ENCODE assay signal across 7 mouse cellular contexts in genomic region chr9:121819073-121819770, GRCm38 (mm10). TPM values are rescaled to one million over a fixed set of nuclear protein-coding genes. Genes with fewer than 3 reads are reported as not detected.
DNase-seq lines count a peak whose midpoint lies in the region; ATAC-seq and TF ChIP-seq lines count a peak whose summit lies in the region.

No protein-coding gene starts in this region.

- no peak for TF ChIP-seq CTCF in lung, postnatal 0 days (IDR thresholded peaks at IDR 0.05)

- H3K9me3 ChIP-seq in lung, postnatal 0 days (ENCODE audit: low read length) = no peaks in the 10 kb centered on the region

- WGBS in lung, postnatal 0 days = 53% methylated on average over 9 of the region's 9 CpGs

- H3K27me3 ChIP-seq in lung, postnatal 0 days (replicated peaks; ENCODE audit: insufficient read depth, low read length) = no peaks in the 10 kb centered on the region

- peak; percentile 42 for DNase-seq in kidney, adult 18-20 months
- DNase-seq in kidney, postnatal 10 days = no peak
- peak; percentile 63 for DNase-seq in adrenal gland, adult 8-10 months
- peak; percentile 44 for DNase-seq in cerebellum, adult 8-10 months
- peak; percentile 33 for DNase-seq in lung, postnatal 0 days (ENCODE audit: low spot score)
- no peak for DNase-seq in testis, postnatal 10 days (ENCODE audit: low spot score)

- peaks cover 6% of the 10 kb centered on the region; the same call in 1 of the 2 replicates for H3K4me1 ChIP-seq in lung, postnatal 0 days (ENCODE audit: insufficient read depth, low read depth, low read length)

- H3K27ac ChIP-seq in lung, postnatal 0 days (ENCODE audit: low read length) = no peak overlapping the region

- H3K4me2 ChIP-seq in lung, postnatal 0 days (replicated peaks; ENCODE audit: low read depth, low read length) = no peak overlapping the region

- TF ChIP-seq EP300 in lung, postnatal 0 days (IDR thresholded peaks at IDR 0.05) = no peak

- no peak overlapping the region for H3K4me3 ChIP-seq in lung, postnatal 0 days (ENCODE audit: low read depth, low read length)

- H3K9ac ChIP-seq in lung, postnatal 0 days (replicated peaks; ENCODE audit: low read depth) = no peak overlapping the region

- no peaks in the 10 kb centered on the region for H3K36me3 ChIP-seq in lung, postnatal 0 days (ENCODE audit: insufficient read depth, low read length)

- ATAC-seq in lung, postnatal 0 days = peak; percentile 20; the same call in 1 of the 2 replicates
- no peak for ATAC-seq in megakaryocyte, adult 5-6 weeks (ENCODE audit: poor library complexity, severe bottlenecking)

RNA-seq across cellular contexts. Expression of gene Ccdc13, which starts 20.0 kb away (rescaled TPM):
- 1 to 10 TPM in 3 of 4 experiments, under 1 TPM in 1; 0.73 to 2.2 (median 1.6) TPM for total RNA-seq in adrenal gland, adult 8-10 months (2022)
- 1.8 and 2.0 TPM in 2 replicates for polyA plus RNA-seq in lung, postnatal 0 days (2015; fragmentation: Nextera tagmentation; extraction: Ambion mirVana)
- total RNA-seq in megakaryocyte, adult 5-6 weeks (2015) = not detected in 2 replicates
- total RNA-seq in megakaryocyte, adult 5-6 weeks (2017) = not detected in 2 replicates

RNA-seq across cellular contexts. Expression of gene Hhatl, which starts 26.9 kb away (rescaled TPM):
- total RNA-seq in adrenal gland, adult 8-10 months (2022) = under 1 TPM in 1 of 4 experiments, not detected in 3; 0.59 TPM
- 0.73 and 1.0 TPM in 2 replicates for polyA plus RNA-seq in lung, postnatal 0 days (2015; fragmentation: Nextera tagmentation; extraction: Ambion mirVana)
- total RNA-seq in megakaryocyte, adult 5-6 weeks (2015) = not detected in 2 replicates
- not detected in 2 replicates for total RNA-seq in megakaryocyte, adult 5-6 weeks (2017)

RNA-seq across cellular contexts. Expression of gene Higd1a, which starts 38.9 kb away (rescaled TPM):
- total RNA-seq in adrenal gland, adult 8-10 months (2022) = 100 to 1,000 TPM in 1 of 4 experiments, 10 to 100 TPM in 3; 86.5 to 102 (median 87.4) TPM
- 164 and 206 TPM in 2 replicates for polyA plus RNA-seq in lung, postnatal 0 days (2015; fragmentation: Nextera tagmentation; extraction: Ambion mirVana)
- total RNA-seq in megakaryocyte, adult 5-6 weeks (2015) = 64.0 and 80.3 TPM in 2 replicates
- total RNA-seq in megakaryocyte, adult 5-6 weeks (2017) = 9.5 and 13.5 TPM in 2 replicates

RNA-seq across cellular contexts. Expression of gene Klhl40, which starts 41.8 kb away (rescaled TPM):
- under 1 TPM in 1 of 4 experiments, not detected in 3; 0.15 TPM for total RNA-seq in adrenal gland, adult 8-10 months (2022)
- 0.05 TPM in 1 of 2 replicates, not detected in the other for polyA plus RNA-seq in lung, postnatal 0 days (2015; fragmentation: Nextera tagmentation; extraction: Ambion mirVana)
- total RNA-seq in megakaryocyte, adult 5-6 weeks (2015) = not detected in 2 replicates
- total RNA-seq in megakaryocyte, adult 5-6 weeks (2017) = not detected in 2 replicates

Comparison
In these comparisons a context has a peak if more than half of its experiments do, and no peak if none do; other contexts are left out.
1. DNase-seq: peak in kidney, adult 18-20 months (single experiment), adrenal gland, adult 8-10 months (single experiment), cerebellum, adult 8-10 months (single experiment) and lung, postnatal 0 days (single experiment); none in kidney, postnatal 10 days (single experiment) and testis, postnatal 10 days (single experiment).